Mouse (Mus musculus) ES-E14 (cell line): ENCODE measurements at regions not wholly inside any gene's neighbourhood (a gene's known extent, or its start where the extent isn't known, plus 50 kb on each side); places are given as distances from the start of the nearest gene placed in this dataset.

Experiments used
- DNase-seq: peaks from one replicate; pipeline ENCODE4 v3.0.0-alpha.2; 2013; ENCODE audit warnings: low read depth, low spot score
- H3K27ac ChIP-seq: 2 replicates; pipeline ENCODE4 v1.5.1; 2012; ENCODE audit warnings: low read depth, mild to moderate bottlenecking, low read length, moderate library complexity, mixed read lengths; ENCODE audit not compliant: poor library complexity, insufficient read depth, severe bottlenecking
- H3K36me3 ChIP-seq: 2 replicates; pipeline ENCODE4 v1.6.1; 2012; ENCODE audit warnings: mild to moderate bottlenecking, low read length, moderate library complexity, mixed read lengths; ENCODE audit not compliant: control insufficient read depth, poor library complexity, insufficient read depth, severe bottlenecking
- H3K4me1 ChIP-seq, 2 experiments: fragments of 150-350 bp in 1 of 2; sonication (generic) in 1 of 2; 2 replicates each; pipeline ENCODE4 v1.6.1; 2012; ENCODE audit warnings: low read length in 2 of 2, mild to moderate bottlenecking in 1 of 2, mixed read lengths in 1 of 2; ENCODE audit not compliant: control insufficient read depth in 2 of 2, insufficient read depth in 2 of 2, poor library complexity in 1 of 2
- H3K4me3 ChIP-seq, 2 experiments: fragments of 150-350 bp in 1 of 2; sonication (generic) in 1 of 2; 2 replicates each; pipeline ENCODE4 v1.5.1; 2012; ENCODE audit warnings: low read length in 2 of 2, low read depth in 1 of 2, mild to moderate bottlenecking in 1 of 2, mixed read lengths in 1 of 2; ENCODE audit not compliant: insufficient read depth in 1 of 2, poor library complexity in 1 of 2, severe bottlenecking in 1 of 2
- H3K9ac ChIP-seq: 2 replicates; pipeline ENCODE4 v1.6.1; 2012; ENCODE audit warnings: low read depth, mild to moderate bottlenecking, low read length, mixed read lengths; ENCODE audit not compliant: poor library complexity, insufficient read depth, severe bottlenecking
- H3K9me3 ChIP-seq: fragments of 150-350 bp; sonication (generic); 2 replicates; pipeline ENCODE4 v1.6.1; 2012; ENCODE audit warnings: low read depth, mild to moderate bottlenecking, low read length; ENCODE audit not compliant: control insufficient read depth, insufficient read depth
- CHD2 ChIP-seq: IDR thresholded peaks from 2 replicates; pipeline ENCODE4 v1.6.1; 2014; ENCODE audit warnings: mild to moderate bottlenecking, low read depth, low read length, inconsistent platforms
- HCFC1 ChIP-seq: IDR thresholded peaks from 2 replicates; pipeline ENCODE4 v1.6.1; 2012; ENCODE audit warnings: low read length, inconsistent platforms, borderline replicate concordance; ENCODE audit not compliant: insufficient read depth
- MAFK ChIP-seq: IDR thresholded peaks from 2 replicates; pipeline ENCODE4 v1.6.1; 2014; ENCODE audit warnings: mild to moderate bottlenecking, low read depth, low read length, inconsistent platforms; ENCODE audit not compliant: insufficient read depth
- ZC3H11A ChIP-seq: IDR thresholded peaks from 2 replicates; pipeline ENCODE4 v1.6.1; 2012; ENCODE audit warnings: low read depth, mild to moderate bottlenecking, inconsistent platforms, low read length, borderline replicate concordance
- ZNF384 ChIP-seq: IDR thresholded peaks from 2 replicates; pipeline ENCODE4 v1.6.1; 2012; ENCODE audit warnings: low read depth, low read length, inconsistent platforms
- in situ Hi-C, 2 experiments: fragments of 600-800 bp; cut with MboI; formaldehyde crosslinking; loops; one replicate each; pipeline ENCODE4 v1.15.1; 2025; ENCODE audit warnings: low sequenced_read_pairs in 2 of 2, inconsistent platforms in 1 of 2; ENCODE audit not compliant: unreplicated experiment in 2 of 2

DNA sequence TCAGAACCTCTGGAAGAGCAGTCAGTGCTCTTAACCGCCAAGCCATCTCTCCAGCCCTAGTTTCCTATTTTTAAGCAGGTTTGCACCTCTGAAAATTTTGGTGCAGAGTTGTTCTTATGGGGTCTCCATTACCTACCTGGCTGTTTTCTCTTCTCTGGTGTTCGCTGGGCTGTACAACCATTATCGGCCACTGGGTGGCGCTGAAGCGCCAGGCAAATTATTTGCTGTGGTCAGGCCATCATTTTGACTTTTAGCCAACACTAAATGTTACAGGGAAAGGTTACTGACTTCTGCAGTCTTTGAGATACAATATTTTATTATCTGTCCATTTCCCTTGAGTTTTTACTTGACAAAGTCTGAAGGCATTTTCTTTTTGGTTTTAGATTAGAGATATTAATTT lies 74.8 kb upstream of the Fam241a start:
- Histone ChIP-seq H3K36me3 (no peaks in the 10 kb centered on the region), H3K4me3 (no peak overlapping the region), H3K9ac (no peak overlapping the region), H3K9me3 (no peaks in the 10 kb centered on the region), H3K27ac (no peak overlapping the region), H3K4me1 (no peaks in the 10 kb centered on the region)
- peak; percentile 38 for DNase-seq
- TF ChIP-seq CHD2 (no peak), ZC3H11A (0 out of 2 replicates have a peak, but pooled peaks have one; percentile 28), HCFC1 (no peak), ZNF384 (no peak), MAFK (no peak)
- in situ Hi-C loops = no loop called here

- TF ChIP-seq ZNF384 = no peak
- TF ChIP-seq CHD2 = no peak
- no peak for TF ChIP-seq ZC3H11A
- TF ChIP-seq MAFK = no peak
- no peaks in the 10 kb centered on the region for H3K4me1 ChIP-seq
- H3K9me3 ChIP-seq = no peaks in the 10 kb centered on the region
- no peak overlapping the region for H3K9ac ChIP-seq
- no peaks in the 10 kb centered on the region for H3K36me3 ChIP-seq
- no peak for DNase-seq
- in situ Hi-C loops = no loop called here
- H3K4me3 ChIP-seq = no peak overlapping the region
- H3K27ac ChIP-seq = no peak overlapping the region
Measured at GRCm38 (mm10) chr3:127967170-127967569, 71.0 kb upstream of the Fam241a start.

DNA sequence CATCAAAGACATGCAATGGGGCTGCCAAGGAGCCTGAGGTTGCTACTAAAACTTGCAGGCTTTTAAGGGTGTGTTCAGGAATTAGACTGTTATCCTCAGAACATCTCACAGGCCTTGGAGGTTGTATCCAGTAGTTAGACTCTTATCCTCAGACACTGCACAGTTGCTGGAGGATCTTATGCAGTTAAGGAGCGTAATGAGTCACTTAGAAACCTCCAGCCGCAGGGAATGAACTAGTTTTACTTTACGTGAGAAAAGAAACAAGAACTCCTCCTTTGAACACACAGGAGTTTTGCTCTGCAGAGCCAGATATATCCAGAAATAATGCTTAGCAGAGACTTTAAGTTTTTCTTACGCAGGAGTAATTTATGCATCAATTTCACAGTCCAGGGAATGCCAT lies 70.1 kb upstream of the Fam241a start:
- H3K9ac ChIP-seq = no peak overlapping the region
- in situ Hi-C loops = no loop called here
- H3K9me3 ChIP-seq = no peaks in the 10 kb centered on the region
- H3K4me1 ChIP-seq = no peaks in the 10 kb centered on the region
- no peak overlapping the region for H3K4me3 ChIP-seq
- TF ChIP-seq HCFC1 (no peak), CHD2 (no peak), ZNF384 (no peak), MAFK (no peak), ZC3H11A (no peak)
- no peak for DNase-seq
- no peaks in the 10 kb centered on the region for H3K36me3 ChIP-seq
- H3K27ac ChIP-seq = no peak overlapping the region

DNA sequence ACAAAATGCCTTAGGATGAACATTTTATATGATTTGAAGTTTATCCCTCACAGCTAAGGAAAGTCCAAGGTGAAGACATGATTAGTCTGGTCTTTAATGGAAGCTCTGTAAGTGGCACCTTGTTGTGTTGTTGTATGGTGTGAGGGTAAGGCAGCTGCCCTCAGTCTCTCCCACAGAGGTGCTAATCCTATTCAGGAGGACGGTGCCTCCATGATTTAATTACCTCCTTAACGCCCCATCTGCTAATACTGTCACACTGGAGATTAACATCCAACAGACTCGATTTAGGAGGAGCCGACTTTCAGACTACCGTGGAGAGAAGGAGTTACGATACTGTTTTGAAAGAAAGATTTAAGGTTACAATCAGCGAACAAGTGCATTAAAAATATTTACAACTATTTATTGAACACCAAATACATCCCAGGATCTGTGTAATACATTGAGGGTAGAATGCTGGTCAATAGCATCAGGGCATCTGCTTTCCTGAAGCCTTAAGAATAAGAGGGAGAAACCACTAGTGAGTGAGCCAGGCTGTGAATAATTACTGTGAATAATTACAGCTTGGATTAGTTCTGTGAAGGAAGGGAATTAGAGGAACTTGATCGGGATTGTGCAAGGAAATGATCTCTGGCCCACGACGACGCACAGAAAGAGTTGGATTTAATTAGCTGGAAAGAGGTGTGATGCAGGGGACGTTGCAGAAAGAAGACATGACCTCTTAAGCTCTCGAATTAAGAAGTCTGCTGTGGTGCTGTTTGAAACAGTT lies 63.0 kb upstream of the Fam241a start:
- Histone ChIP-seq H3K36me3 (no peaks in the 10 kb centered on the region), H3K4me1 (no peaks in the 10 kb centered on the region), H3K4me3 (no peak overlapping the region), H3K9ac (no peak overlapping the region), H3K9me3 (no peaks in the 10 kb centered on the region), H3K27ac (no peak overlapping the region)
- DNase-seq = no peak
- in situ Hi-C loops = no loop called here
- TF ChIP-seq ZNF384 (no peak), MAFK (no peak)

GRCm38 (mm10) chr3:127954856-127955255 lies 58.7 kb upstream of the Fam241a start:
- no peak overlapping the region for H3K4me3 ChIP-seq
- in situ Hi-C loops = no loop called here
- H3K9me3 ChIP-seq = no peaks in the 10 kb centered on the region
- H3K27ac ChIP-seq = no peak overlapping the region
- no peak overlapping the region for H3K9ac ChIP-seq
- H3K36me3 ChIP-seq = no peaks in the 10 kb centered on the region
- no peak for DNase-seq
- H3K4me1 ChIP-seq = no peaks in the 10 kb centered on the region
- TF ChIP-seq CHD2 (no peak), MAFK (no peak), HCFC1 (no peak), ZC3H11A (no peak), ZNF384 (no peak)
